Mouse (Mus musculus): Measurements from ENCODE around the gene Prpf40b.
"Not testable (repeated sequence)": the region's sequence is repeated elsewhere in the genome, so short reads cannot be mapped to it uniquely, and the experiment has no call there.

Prpf40b gene

GRCm38 (mm10) chr15:99294813-99295374, at the start of gene Prpf40b:
Gene Prpf40b, plus strand, starts transcription at chr15:99295087.
- peak; percentile 89 for DNase-seq (ENCODE audit: low read depth, low spot score)

- not testable (repeated sequence) for DNase-seq (ENCODE audit: low read depth, low spot score)
Observed at GRCm38 (mm10) chr15:99246736-99247135, 48.2 kb upstream of the Prpf40b start.

GRCm38 (mm10) chr15:99248972-99249371, 45.9 kb upstream of the Prpf40b start:
- DNase-seq (ENCODE audit: low read depth, low spot score): no peak

GRCm38 (mm10) chr15:99249938-99250337, 44.9 kb upstream of the Prpf40b start:
- no peak for DNase-seq (ENCODE audit: low read depth, low spot score)

GRCm38 (mm10) chr15:99251111-99251510, 43.8 kb upstream of the Prpf40b start:
- not testable (repeated sequence) for DNase-seq (ENCODE audit: low read depth, low spot score)

- peak; percentile 99 for DNase-seq (ENCODE audit: low read depth, low spot score)
Observed at GRCm38 (mm10) chr15:99251626-99252380, 43.1 kb upstream of the Prpf40b start, which contains the start of gene Mcrs1. Gene Mcrs1, minus strand, starts transcription at chr15:99251961.

GRCm38 (mm10) chr15:99252381-99253174, 42.3 kb upstream of the Prpf40b start:
- DNase-seq (ENCODE audit: low read depth, low spot score): peak; percentile 32

GRCm38 (mm10) chr15:99253175-99253479, 41.8 kb upstream of the Prpf40b start:
- not testable (repeated sequence) for DNase-seq (ENCODE audit: low read depth, low spot score)

GRCm38 (mm10) chr15:99253772-99254171, 41.1 kb upstream of the Prpf40b start:
- no peak for DNase-seq (ENCODE audit: low read depth, low spot score)

- no peak for DNase-seq (ENCODE audit: low read depth, low spot score)
Observed at GRCm38 (mm10) chr15:99254477-99255005, 40.3 kb upstream of the Prpf40b start.

GRCm38 (mm10) chr15:99255241-99255749, 39.6 kb upstream of the Prpf40b start:
- DNase-seq (ENCODE audit: low read depth, low spot score): no peak

GRCm38 (mm10) chr15:99259167-99259729, 35.6 kb upstream of the Prpf40b start:
- DNase-seq (ENCODE audit: low read depth, low spot score): no peak

GRCm38 (mm10) chr15:99259730-99260252, 35.1 kb upstream of the Prpf40b start:
- DNase-seq (ENCODE audit: low read depth, low spot score): peak; percentile 64

GRCm38 (mm10) chr15:99262702-99263101, 32.2 kb upstream of the Prpf40b start:
- no peak for DNase-seq (ENCODE audit: low read depth, low spot score)

GRCm38 (mm10) chr15:99264363-99264762, 30.5 kb upstream of the Prpf40b start:
- DNase-seq (ENCODE audit: low read depth, low spot score): no peak

- peak; percentile 79 for DNase-seq (ENCODE audit: low read depth, low spot score)
Observed at GRCm38 (mm10) chr15:99265679-99266078, 29.2 kb upstream of the Prpf40b start.

- peak; percentile 52 for DNase-seq (ENCODE audit: low read depth, low spot score)
Observed at GRCm38 (mm10) chr15:99276095-99276494, 18.8 kb upstream of the Prpf40b start.

- DNase-seq (ENCODE audit: low read depth, low spot score): no peak
Observed at GRCm38 (mm10) chr15:99278271-99278670, 16.6 kb upstream of the Prpf40b start.

GRCm38 (mm10) chr15:99283456-99283855, 11.4 kb upstream of the Prpf40b start:
- peak; percentile 34 for DNase-seq (ENCODE audit: low read depth, low spot score)

- peak; percentile 53 for DNase-seq (ENCODE audit: low read depth, low spot score)
Observed at GRCm38 (mm10) chr15:99284527-99285188, 10.2 kb upstream of the Prpf40b start.

GRCm38 (mm10) chr15:99285189-99285535, 9.7 kb upstream of the Prpf40b start:
- DNase-seq (ENCODE audit: low read depth, low spot score): no peak

Measured in CD4-positive helper T cell, adult 2 months (primary cell).